Mouse (Mus musculus) bone marrow, adult 2 months (tissue): ENCODE measurements around the gene Serpinb6a.

Experiments used
- CTCF ChIP-seq: fragments of 200-500 bp; IDR thresholded peaks from 2 replicates; pipeline ENCODE4 v1.5.1; 2011; ENCODE audit warnings: low read length, control low read depth; ENCODE audit not compliant: control insufficient read depth, insufficient read depth
- POLR2A ChIP-seq: fragments of 200-500 bp; IDR thresholded peaks from 2 replicates; pipeline ENCODE4 v1.6.1; 2011; ENCODE audit warnings: low read depth, mild to moderate bottlenecking, control low read depth, low read length, borderline replicate concordance; ENCODE audit not compliant: control insufficient read depth

DNA sequence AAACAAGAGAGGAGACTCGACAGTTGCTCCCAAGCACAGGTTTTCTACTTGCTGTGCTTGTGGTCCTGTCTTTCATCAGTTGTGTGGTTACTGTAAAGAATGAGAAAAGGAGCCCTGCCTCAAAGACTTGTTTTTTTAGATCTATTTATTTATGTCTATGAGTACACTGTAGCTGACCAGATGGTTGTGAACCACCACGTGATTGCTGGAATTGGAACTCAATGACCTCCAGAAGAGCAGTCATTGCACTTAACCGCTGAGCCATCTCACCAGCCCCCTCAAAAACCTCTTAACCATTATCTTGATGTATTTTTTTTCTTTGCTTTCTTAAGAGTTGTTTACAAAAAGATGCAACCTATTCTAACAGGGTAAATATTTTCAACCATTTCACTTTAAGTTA, 32.8 kb upstream of the Serpinb6a start:
- TF ChIP-seq POLR2A (no peak), CTCF (no peak)
